Mouse (Mus musculus): ENCODE measurements around the gene Eif5a. TPM values are rescaled to one million over a fixed set of nuclear protein-coding genes. Genes with fewer than 3 reads are reported as not detected.

Gene Eif5a
- polyA plus RNA-seq, 1 experiment from 2014 or later: 1,601 TPM

GRCm38 (mm10) chr11:69910781-69911560, 10.8 kb downstream of the Eif5a start:
- Histone ChIP-seq H3K36me3 (peaks cover 86% of the 10 kb centered on the region), H3K4me2 (no peak overlapping the region), H3K4me3 (no peak overlapping the region), H3K9me3 (no peaks in the 10 kb centered on the region), H3K4me1 (peaks cover 26% of the 10 kb centered on the region), H3K27ac (no peak overlapping the region), H3K27me3 (no peaks in the 10 kb centered on the region), H3K9ac (no peak overlapping the region)
- 91% methylated on average over 17 of the region's 17 CpGs for WGBS
- no peak for ATAC-seq (ENCODE audit: insufficient number of reproducible peaks, low FRiP score, low TSS enrichment, low read depth)

GRCm38 (mm10) chr11:69910177-69910576, 11.6 kb downstream of the Eif5a start:
- 91% methylated on average over 8 of the region's 8 CpGs for WGBS
- ATAC-seq (ENCODE audit: insufficient number of reproducible peaks, low FRiP score, low TSS enrichment, low read depth): no peak
- H3K27ac ChIP-seq: no peak overlapping the region

GRCm38 (mm10) chr11:69909174-69909573, 12.6 kb downstream of the Eif5a start:
- WGBS: 88% methylated on average over 5 of the region's 5 CpGs

More at GRCm38 (mm10) chr11:69910177-69910576, 11.6 kb downstream of the Eif5a start:
- Histone ChIP-seq H3K4me3 (no peak overlapping the region), H3K27me3 (no peaks in the 10 kb centered on the region), H3K4me1 (peaks cover 18% of the 10 kb centered on the region), H3K9ac (no peak overlapping the region), H3K4me2 (no peak overlapping the region), H3K36me3 (peaks cover 86% of the 10 kb centered on the region), H3K9me3 (no peaks in the 10 kb centered on the region)

GRCm38 (mm10) chr11:69908645-69909044, 13.1 kb downstream of the Eif5a start:
- no peak overlapping the region for H3K4me2 ChIP-seq
- H3K4me1 ChIP-seq: peaks cover 8% of the 10 kb centered on the region
- no peaks in the 10 kb centered on the region for H3K9me3 ChIP-seq
- no peaks in the 10 kb centered on the region for H3K27me3 ChIP-seq
- ATAC-seq (ENCODE audit: insufficient number of reproducible peaks, low FRiP score, low TSS enrichment, low read depth): no peak
- 92% methylated on average over 11 of the region's 11 CpGs for WGBS
- H3K4me3 ChIP-seq: no peak overlapping the region
- H3K36me3 ChIP-seq: peaks cover 96% of the 10 kb centered on the region
- no peak overlapping the region for H3K27ac ChIP-seq
- H3K9ac ChIP-seq: no peak overlapping the region

More at GRCm38 (mm10) chr11:69909174-69909573, 12.6 kb downstream of the Eif5a start:
- H3K27ac ChIP-seq: no peak overlapping the region
- no peak overlapping the region for H3K9ac ChIP-seq
- peaks cover 91% of the 10 kb centered on the region for H3K36me3 ChIP-seq
- no peaks in the 10 kb centered on the region for H3K9me3 ChIP-seq
- no peak overlapping the region for H3K4me2 ChIP-seq
- H3K4me3 ChIP-seq: no peak overlapping the region
- peaks cover 9% of the 10 kb centered on the region for H3K4me1 ChIP-seq
- ATAC-seq (ENCODE audit: insufficient number of reproducible peaks, low FRiP score, low TSS enrichment, low read depth): no peak
- H3K27me3 ChIP-seq: no peaks in the 10 kb centered on the region

GRCm38 (mm10) chr11:69904311-69904710, 17.4 kb downstream of the Eif5a start:
- Histone ChIP-seq H3K9ac (no peak overlapping the region), H3K9me3 (no peaks in the 10 kb centered on the region), H3K4me2 (no peak overlapping the region), H3K4me3 (no peak overlapping the region), H3K27me3 (no peaks in the 10 kb centered on the region), H3K27ac (no peak overlapping the region), H3K4me1 (peaks cover 19% of the 10 kb centered on the region), H3K36me3 (peaks cover 61% of the 10 kb centered on the region)
- WGBS: 93% methylated on average over 9 of the region's 9 CpGs
- no peak for ATAC-seq (ENCODE audit: insufficient number of reproducible peaks, low FRiP score, low TSS enrichment, low read depth)

GRCm38 (mm10) chr11:69902972-69903371, 18.8 kb downstream of the Eif5a start:
- ATAC-seq (ENCODE audit: insufficient number of reproducible peaks, low FRiP score, low TSS enrichment, low read depth): no peak
- Histone ChIP-seq H3K4me1 (peaks cover 23% of the 10 kb centered on the region), H3K4me2 (peak overlapping the region; percentile 91), H3K36me3 (peaks cover 47% of the 10 kb centered on the region), H3K4me3 (peak overlapping the region; percentile 86), H3K9ac (no peak overlapping the region), H3K27me3 (no peaks in the 10 kb centered on the region), H3K27ac (peak overlapping the region; percentile 98; the same call in 1 of the 2 replicates), H3K9me3 (no peaks in the 10 kb centered on the region)
- WGBS: 89% methylated on average over 13 of the region's 13 CpGs

GRCm38 (mm10) chr11:69901993-69902392, 19.8 kb downstream of the Eif5a start:
- peak overlapping the region; percentile 86 for H3K4me3 ChIP-seq
- peaks cover 23% of the 10 kb centered on the region for H3K4me1 ChIP-seq
- no peak for ATAC-seq (ENCODE audit: insufficient number of reproducible peaks, low FRiP score, low TSS enrichment, low read depth)
- under 1% methylated on average over 36 of the region's 39 CpGs for WGBS
- H3K27ac ChIP-seq: peak overlapping the region; percentile 98
- H3K4me2 ChIP-seq: peak overlapping the region; percentile 91
- no peaks in the 10 kb centered on the region for H3K27me3 ChIP-seq
- H3K36me3 ChIP-seq: peaks cover 38% of the 10 kb centered on the region
- H3K9ac ChIP-seq: peak overlapping the region; percentile 84
- H3K9me3 ChIP-seq: no peaks in the 10 kb centered on the region

- ATAC-seq (ENCODE audit: insufficient number of reproducible peaks, low FRiP score, low TSS enrichment, low read depth): peak; percentile 78
- WGBS: under 1% methylated on average over 42 of the region's 42 CpGs
- peak overlapping the region; percentile 91 for H3K4me2 ChIP-seq
- peak overlapping the region; percentile 98 for H3K27ac ChIP-seq
- peak overlapping the region; percentile 86 for H3K4me3 ChIP-seq
- no peaks in the 10 kb centered on the region for H3K9me3 ChIP-seq
- peaks cover 23% of the 10 kb centered on the region for H3K4me1 ChIP-seq
- H3K36me3 ChIP-seq: peaks cover 32% of the 10 kb centered on the region
- no peaks in the 10 kb centered on the region for H3K27me3 ChIP-seq
- peak overlapping the region; percentile 84 for H3K9ac ChIP-seq
Observed at GRCm38 (mm10) chr11:69901406-69901846, 20.3 kb downstream of the Eif5a start.

GRCm38 (mm10) chr11:69900471-69901405, 21.0 kb downstream of the Eif5a start, which contains the start of the genes 2810408A11Rik and Neurl4:
Gene 2810408A11Rik, minus strand, starts transcription at chr11:69900987.
Gene Neurl4, plus strand, starts transcription at chr11:69901072.
- Histone ChIP-seq H3K27ac (peak within 1 kb of the TSS; percentile 98), H3K36me3 (peaks cover 25% of the 10 kb centered on the region), H3K4me3 (peak within 1 kb of the TSS; percentile 86), H3K9ac (peak within 1 kb of the TSS; percentile 84), H3K27me3 (no peaks in the 10 kb centered on the region), H3K4me2 (peak within 1 kb of the TSS; percentile 91), H3K9me3 (no peaks in the 10 kb centered on the region), H3K4me1 (peaks cover 23% of the 10 kb centered on the region)
- peak; percentile 92 for ATAC-seq (ENCODE audit: insufficient number of reproducible peaks, low FRiP score, low TSS enrichment, low read depth)
- WGBS: under 1% methylated on average over 38 of the region's 38 CpGs

GRCm38 (mm10) chr11:69899870-69900269, 21.9 kb downstream of the Eif5a start:
- H3K9me3 ChIP-seq: no peaks in the 10 kb centered on the region
- peak overlapping the region; percentile 98; the same call in 1 of the 2 replicates for H3K27ac ChIP-seq
- peaks cover 23% of the 10 kb centered on the region for H3K4me1 ChIP-seq
- peak overlapping the region; percentile 91 for H3K4me2 ChIP-seq
- peak overlapping the region; percentile 86 for H3K4me3 ChIP-seq
- H3K36me3 ChIP-seq: peaks cover 17% of the 10 kb centered on the region
- H3K27me3 ChIP-seq: no peaks in the 10 kb centered on the region
- ATAC-seq (ENCODE audit: insufficient number of reproducible peaks, low FRiP score, low TSS enrichment, low read depth): no peak
- H3K9ac ChIP-seq: no peak overlapping the region
- 10% methylated on average over 4 of the region's 4 CpGs for WGBS

- ATAC-seq (ENCODE audit: insufficient number of reproducible peaks, low FRiP score, low TSS enrichment, low read depth): no peak
- no peaks in the 10 kb centered on the region for H3K27me3 ChIP-seq
- H3K4me2 ChIP-seq: no peak within 1 kb of the TSS
- H3K27ac ChIP-seq: no peak within 1 kb of the TSS
- peaks cover 12% of the 10 kb centered on the region for H3K4me1 ChIP-seq
- no peak within 1 kb of the TSS for H3K4me3 ChIP-seq
- H3K36me3 ChIP-seq: no peaks in the 10 kb centered on the region
- no peak within 1 kb of the TSS for H3K9ac ChIP-seq
- 69% methylated on average over 4 of the region's 4 CpGs for WGBS
- no peaks in the 10 kb centered on the region for H3K9me3 ChIP-seq
Observed at GRCm38 (mm10) chr11:69895291-69895690, 26.5 kb downstream of the Eif5a start, which contains the start of gene Acap1. Gene Acap1, minus strand, starts transcription at chr11:69895539.

Data from limb, embryonic 15.5 days (tissue).